Mouse (Mus musculus) ES-E14 (cell line): ENCODE data around the gene Dclk1. TPM values are rescaled to one million over a fixed set of nuclear protein-coding genes. Genes with fewer than 3 reads are reported as not detected.
A peak's percentile ranks its signal among the peaks of the same experiment; 100 is the strongest.

Experiments
- DNase-seq: peaks from one replicate; pipeline ENCODE4 v3.0.0-alpha.2; 2013; ENCODE audit warnings: low read depth, low spot score
- H3K27ac ChIP-seq: 2 replicates; pipeline ENCODE4 v1.5.1; 2012; ENCODE audit warnings: low read depth, mild to moderate bottlenecking, low read length, moderate library complexity, mixed read lengths; ENCODE audit not compliant: poor library complexity, insufficient read depth, severe bottlenecking
- H3K36me3 ChIP-seq: 2 replicates; pipeline ENCODE4 v1.6.1; 2012; ENCODE audit warnings: mild to moderate bottlenecking, low read length, moderate library complexity, mixed read lengths; ENCODE audit not compliant: control insufficient read depth, poor library complexity, insufficient read depth, severe bottlenecking
- H3K4me1 ChIP-seq, 2 experiments: fragments of 150-350 bp in 1 of 2; sonication (generic) in 1 of 2; 2 replicates each; pipeline ENCODE4 v1.6.1; 2012; ENCODE audit warnings: low read length in 2 of 2, mild to moderate bottlenecking in 1 of 2, mixed read lengths in 1 of 2; ENCODE audit not compliant: control insufficient read depth in 2 of 2, insufficient read depth in 2 of 2, poor library complexity in 1 of 2
- H3K4me3 ChIP-seq, 2 experiments: fragments of 150-350 bp in 1 of 2; sonication (generic) in 1 of 2; 2 replicates each; pipeline ENCODE4 v1.5.1; 2012; ENCODE audit warnings: low read length in 2 of 2, low read depth in 1 of 2, mild to moderate bottlenecking in 1 of 2, mixed read lengths in 1 of 2; ENCODE audit not compliant: insufficient read depth in 1 of 2, poor library complexity in 1 of 2, severe bottlenecking in 1 of 2
- H3K9ac ChIP-seq: 2 replicates; pipeline ENCODE4 v1.6.1; 2012; ENCODE audit warnings: low read depth, mild to moderate bottlenecking, low read length, mixed read lengths; ENCODE audit not compliant: poor library complexity, insufficient read depth, severe bottlenecking
- H3K9me3 ChIP-seq: fragments of 150-350 bp; sonication (generic); 2 replicates; pipeline ENCODE4 v1.6.1; 2012; ENCODE audit warnings: low read depth, mild to moderate bottlenecking, low read length; ENCODE audit not compliant: control insufficient read depth, insufficient read depth
- CHD2 ChIP-seq: IDR thresholded peaks from 2 replicates; pipeline ENCODE4 v1.6.1; 2014; ENCODE audit warnings: mild to moderate bottlenecking, low read depth, low read length, inconsistent platforms
- HCFC1 ChIP-seq: IDR thresholded peaks from 2 replicates; pipeline ENCODE4 v1.6.1; 2012; ENCODE audit warnings: low read length, inconsistent platforms, borderline replicate concordance; ENCODE audit not compliant: insufficient read depth
- MAFK ChIP-seq: IDR thresholded peaks from 2 replicates; pipeline ENCODE4 v1.6.1; 2014; ENCODE audit warnings: mild to moderate bottlenecking, low read depth, low read length, inconsistent platforms; ENCODE audit not compliant: insufficient read depth
- ZC3H11A ChIP-seq: IDR thresholded peaks from 2 replicates; pipeline ENCODE4 v1.6.1; 2012; ENCODE audit warnings: low read depth, mild to moderate bottlenecking, inconsistent platforms, low read length, borderline replicate concordance
- ZNF384 ChIP-seq: IDR thresholded peaks from 2 replicates; pipeline ENCODE4 v1.6.1; 2012; ENCODE audit warnings: low read depth, low read length, inconsistent platforms
- in situ Hi-C, 2 experiments: fragments of 600-800 bp; cut with MboI; formaldehyde crosslinking; loops; one replicate each; pipeline ENCODE4 v1.15.1; 2025; ENCODE audit warnings: low sequenced_read_pairs in 2 of 2, inconsistent platforms in 1 of 2; ENCODE audit not compliant: unreplicated experiment in 2 of 2
- total RNA-seq: library from RNA; depleted of rRNA; stranded (reverse); fragments of 300-350 nt; gene quantifications from 2 replicates; pipeline ENCODE4 v1.2.3, GENCODE M21; 2012

Dclk1 gene
- total RNA-seq, 1 experiment: 1.7 TPM

- Histone ChIP-seq H3K9me3 (no peaks in the 10 kb centered on the region), H3K4me3 (no peak overlapping the region), H3K27ac (no peak overlapping the region), H3K9ac (no peak overlapping the region), H3K36me3 (no peaks in the 10 kb centered on the region), H3K4me1 (no peaks in the 10 kb centered on the region)
- TF ChIP-seq ZC3H11A (no peak), HCFC1 (no peak), CHD2 (no peak), MAFK (no peak), ZNF384 (no peak)
- in situ Hi-C loops: no loop called here
- DNase-seq: no peak
Measured at GRCm38 (mm10) chr3:55489231-55489990, 247.2 kb downstream of the Dclk1 start.

DNA sequence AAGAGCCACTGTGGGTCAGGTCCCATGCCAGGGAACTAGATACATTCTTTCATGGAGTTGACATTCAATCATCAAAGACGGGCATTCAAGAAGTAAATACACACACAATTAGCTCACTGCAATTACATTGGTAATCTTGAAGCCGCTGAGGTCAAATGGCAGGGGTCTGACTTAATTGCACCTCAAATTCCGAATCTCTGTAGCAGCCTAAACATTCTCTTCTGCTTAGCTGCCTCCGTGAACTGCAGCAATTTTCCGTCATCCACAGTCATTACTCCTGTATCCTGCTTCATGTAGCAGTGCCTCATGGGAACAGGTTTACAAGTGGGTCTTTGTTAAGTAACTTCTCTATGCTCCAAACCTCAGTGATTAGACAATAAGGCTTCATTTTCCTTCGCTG is 249.9 kb downstream of the Dclk1 start:
- Histone ChIP-seq H3K9me3 (no peaks in the 10 kb centered on the region), H3K36me3 (no peaks in the 10 kb centered on the region), H3K4me1 (no peaks in the 10 kb centered on the region), H3K4me3 (no peak overlapping the region), H3K27ac (no peak overlapping the region), H3K9ac (no peak overlapping the region)
- DNase-seq: no peak
- TF ChIP-seq ZNF384 (no peak), ZC3H11A (no peak), MAFK (no peak)
- in situ Hi-C loops: no loop called here

DNA sequence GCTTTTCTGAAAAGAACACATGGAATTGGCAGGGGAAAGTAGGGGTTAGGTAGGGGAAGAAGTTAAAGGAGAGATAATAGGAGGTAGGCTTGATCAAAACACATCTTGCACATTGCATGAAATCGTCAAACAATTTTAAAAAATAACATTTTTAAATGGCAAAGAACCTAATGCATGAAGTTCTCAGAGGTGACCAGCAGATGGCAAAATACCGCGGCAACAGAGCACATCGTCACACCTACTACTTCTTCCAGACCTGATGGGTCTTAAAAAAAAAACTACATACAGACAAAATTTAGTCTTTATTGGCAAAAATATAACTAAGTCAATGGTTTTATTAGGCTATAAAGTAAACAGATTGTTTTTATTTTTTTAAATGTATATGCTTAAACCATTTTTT is 252.2 kb downstream of the Dclk1 start:
- no peaks in the 10 kb centered on the region for H3K9me3 ChIP-seq
- DNase-seq: no peak
- TF ChIP-seq ZC3H11A (peak; percentile 8; the same call in 1 of the 2 replicates), CHD2 (no peak)
- no peak overlapping the region for H3K4me3 ChIP-seq
- H3K9ac ChIP-seq: no peak overlapping the region
- no peak overlapping the region for H3K27ac ChIP-seq
- in situ Hi-C loops: no loop called here
- no peaks in the 10 kb centered on the region for H3K36me3 ChIP-seq
- no peaks in the 10 kb centered on the region for H3K4me1 ChIP-seq

DNA sequence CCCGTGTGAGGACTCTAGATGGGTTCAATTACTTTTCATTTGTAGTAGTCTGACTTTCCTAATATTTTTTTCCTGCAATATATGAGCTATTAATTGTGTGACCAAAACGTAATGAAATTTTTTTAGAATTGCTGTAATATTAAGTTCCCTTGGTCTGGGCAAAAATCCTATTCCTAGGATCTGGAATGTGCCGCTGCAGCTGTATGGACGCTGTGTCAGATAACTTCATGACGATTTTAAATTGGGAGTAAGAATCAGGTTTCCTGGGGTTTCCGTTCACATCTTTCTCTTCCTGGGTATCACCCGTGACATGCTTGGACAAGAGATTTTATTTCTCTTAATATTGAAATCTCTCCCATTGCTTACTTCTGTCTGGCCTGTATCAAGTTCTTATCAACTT is 253.1 kb downstream of the Dclk1 start:
- H3K4me1 ChIP-seq: no peaks in the 10 kb centered on the region
- in situ Hi-C loops: no loop called here

DNA sequence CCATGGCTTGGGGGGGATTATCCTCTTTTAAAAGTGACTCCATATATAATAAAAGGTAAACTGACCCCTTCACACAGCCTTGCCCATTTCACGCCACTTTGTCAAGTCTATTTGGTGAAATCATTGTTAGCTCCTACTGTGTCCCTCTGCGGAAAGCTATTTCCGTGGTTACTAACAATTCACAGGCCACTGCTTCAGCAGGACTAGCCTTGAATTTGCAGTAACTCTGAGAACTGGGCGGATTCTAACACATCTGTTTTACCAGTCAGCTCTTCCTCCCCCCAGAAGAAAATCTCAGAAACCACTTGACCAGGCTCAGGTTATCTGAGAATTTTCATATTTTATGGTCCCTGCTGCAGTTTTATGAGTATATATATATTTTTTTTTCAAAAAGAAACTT is 253.7 kb downstream of the Dclk1 start:
- in situ Hi-C loops: no loop called here
- H3K4me1 ChIP-seq: no peaks in the 10 kb centered on the region
- no peak for TF ChIP-seq CHD2
- DNase-seq: no peak
- no peaks in the 10 kb centered on the region for H3K9me3 ChIP-seq
- no peak overlapping the region for H3K27ac ChIP-seq
- no peak overlapping the region for H3K9ac ChIP-seq
- H3K36me3 ChIP-seq: no peaks in the 10 kb centered on the region
- no peak overlapping the region for H3K4me3 ChIP-seq

More for the DNA sequence above, 253.1 kb downstream of the Dclk1 start:
- no peak for TF ChIP-seq ZC3H11A
- TF ChIP-seq ZNF384: no peak
- TF ChIP-seq HCFC1: no peak
- TF ChIP-seq CHD2: no peak
- no peak for TF ChIP-seq MAFK
- Histone ChIP-seq H3K9ac (no peak overlapping the region), H3K27ac (no peak overlapping the region), H3K36me3 (no peaks in the 10 kb centered on the region), H3K9me3 (no peaks in the 10 kb centered on the region), H3K4me3 (no peak overlapping the region)
- DNase-seq: no peak
